Mouse (Mus musculus): Measurements from ENCODE around the gene Nr4a3. TPM values are rescaled to one million over a fixed set of nuclear protein-coding genes. Genes with fewer than 3 reads are reported as not detected.

Gene Nr4a3
- polyA plus RNA-seq, 1 experiment from 2014 or later: 1.3 TPM

DNA sequence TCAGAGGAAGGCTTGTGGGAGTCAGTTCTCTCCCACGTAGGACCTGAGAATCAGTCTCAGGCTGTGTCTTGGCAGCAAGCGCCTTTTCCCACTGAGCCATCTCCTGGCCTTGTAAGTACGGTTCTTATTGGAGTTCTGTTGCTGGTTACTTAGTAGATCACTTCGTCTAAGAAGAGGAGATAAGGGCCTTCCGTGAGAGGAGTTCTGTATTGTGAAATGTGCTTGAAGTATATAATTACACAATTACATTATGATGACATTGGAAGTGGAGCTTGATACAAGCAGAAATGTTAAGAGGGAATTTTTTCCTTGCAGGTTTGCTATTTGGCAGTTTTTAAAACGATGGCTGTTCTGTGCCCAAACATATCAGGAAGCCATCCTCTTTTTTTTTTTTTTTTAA is 85.4 kb downstream of the Nr4a3 start:
- no peak overlapping the region for H3K9ac ChIP-seq
- no peak for ATAC-seq (replicated peaks)
- H3K27me3 ChIP-seq (replicated peaks): no peaks in the 10 kb centered on the region
- no peaks in the 10 kb centered on the region for H3K9me3 ChIP-seq
- no peak overlapping the region for H3K4me3 ChIP-seq
- H3K4me1 ChIP-seq: peaks cover 3% of the 10 kb centered on the region
- no peak overlapping the region for H3K27ac ChIP-seq
- H3K36me3 ChIP-seq (replicated peaks): 0 out of 2 replicates have a peak, but pooled peaks cover 1% of the 10 kb centered on the region
- WGBS: 92% methylated on average over 6 of the region's 6 CpGs
- H3K4me2 ChIP-seq: no peak overlapping the region

DNA sequence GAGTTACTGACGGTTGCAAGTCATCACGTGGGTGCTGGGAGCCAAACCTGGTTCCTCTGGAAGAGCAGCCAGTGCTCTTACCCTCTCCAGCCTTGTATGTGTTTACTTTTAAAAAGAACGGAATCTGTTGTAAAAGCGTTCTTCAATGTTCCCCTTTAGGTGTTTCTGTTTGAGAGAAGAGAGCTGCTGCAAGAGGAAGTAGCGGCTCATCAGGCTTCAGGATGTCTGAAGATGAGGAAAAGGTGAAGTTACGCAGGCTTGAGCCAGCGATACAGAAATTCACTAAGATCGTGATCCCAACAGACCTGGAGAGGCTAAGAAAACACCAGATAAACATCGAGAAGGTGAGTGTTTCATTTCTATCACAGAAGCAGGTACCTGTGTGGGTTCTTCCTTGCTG is 86.7 kb downstream of the Nr4a3 start:
- no peak for ATAC-seq (replicated peaks)
- Histone ChIP-seq H3K27me3 (replicated peaks) (no peaks in the 10 kb centered on the region), H3K4me1 (no peaks in the 10 kb centered on the region), H3K36me3 (replicated peaks) (0 out of 2 replicates have a peak, but pooled peaks cover 3% of the 10 kb centered on the region), H3K4me3 (no peak overlapping the region), H3K4me2 (no peak overlapping the region), H3K9ac (no peak overlapping the region), H3K9me3 (no peaks in the 10 kb centered on the region), H3K27ac (no peak overlapping the region)
- 96% methylated on average over 9 of the region's 9 CpGs for WGBS

DNA sequence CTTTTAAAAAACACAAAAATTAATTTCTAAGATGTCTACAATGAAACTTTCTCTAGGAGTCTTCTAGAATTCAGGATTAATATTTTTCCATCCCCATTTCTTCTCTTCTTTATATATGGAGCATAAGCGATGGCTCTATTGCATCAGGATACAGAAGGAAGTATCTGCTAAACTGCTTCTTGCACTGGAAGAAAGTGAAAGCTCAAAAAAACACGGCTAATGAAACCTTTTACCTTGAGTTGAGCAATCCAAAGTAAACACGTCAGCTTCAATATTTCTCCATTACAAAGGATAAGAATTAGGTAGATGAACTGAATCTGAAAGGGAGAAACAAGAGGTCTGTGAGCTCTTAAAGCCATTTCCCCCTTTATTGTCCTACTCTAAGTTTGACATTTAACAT is 87.8 kb downstream of the Nr4a3 start:
- 86% methylated on average over 3 of the region's 3 CpGs for WGBS
- ATAC-seq (replicated peaks): no peak
- no peak overlapping the region for H3K4me3 ChIP-seq
- 0 out of 2 replicates have a peak, but pooled peaks cover 3% of the 10 kb centered on the region for H3K36me3 ChIP-seq (replicated peaks)
- H3K4me1 ChIP-seq: no peaks in the 10 kb centered on the region
- no peak overlapping the region for H3K9ac ChIP-seq
- no peak overlapping the region for H3K4me2 ChIP-seq
- H3K27me3 ChIP-seq (replicated peaks): no peaks in the 10 kb centered on the region
- H3K9me3 ChIP-seq: no peaks in the 10 kb centered on the region
- H3K27ac ChIP-seq: no peak overlapping the region

Other genes with a start within 250 kb of the Nr4a3 start
- gene Stx17, start 79.8 kb downstream of the Nr4a3 start, polyA plus RNA-seq (2015; fragmentation: Nextera tagmentation; extraction: Ambion mirVana): 22.2 and 23.0 TPM in 2 replicates
- 58.7 and 62.1 TPM in 2 replicates for gene Erp44, start 234.4 kb downstream of the Nr4a3 start, polyA plus RNA-seq (2015; fragmentation: Nextera tagmentation; extraction: Ambion mirVana)
- gene Invs, start 234.6 kb downstream of the Nr4a3 start, polyA plus RNA-seq (2015; fragmentation: Nextera tagmentation; extraction: Ambion mirVana): 6.4 and 8.3 TPM in 2 replicates